Mouse (Mus musculus) intestine, embryonic 16.5 days (tissue): Measurements from ENCODE around the gene Rasl10a. TPM values are rescaled to one million over a fixed set of nuclear protein-coding genes. Genes with fewer than 3 reads are reported as not detected.
A peak's percentile ranks its signal among the peaks of the same experiment; 100 is the strongest.
"Not testable (repeated sequence)": the region's sequence is repeated elsewhere in the genome, so short reads cannot be mapped to it uniquely, and the experiment has no call there.

Experiments
- ATAC-seq: fragments of 200-750 bp; cut with Nextera tagmentation; 2 replicates; pipeline ENCODE4 v1.8.0; 2017; ENCODE audit warnings: moderate TSS enrichment, moderate library complexity
- H3K27ac ChIP-seq: fragments of 300-500 bp; sonication (generic); 2 replicates; pipeline ENCODE4 v1.5.1; 2014; ENCODE audit warnings: mild to moderate bottlenecking, low read length
- H3K27me3 ChIP-seq: fragments of 300-500 bp; sonication (generic); replicated peaks from 2 replicates; pipeline ENCODE4 v1.6.1; 2014; ENCODE audit warnings: low read length, control low read depth, mixed read lengths; ENCODE audit not compliant: control insufficient read depth, insufficient read depth
- H3K36me3 ChIP-seq: fragments of 300-500 bp; sonication (generic); 2 replicates; pipeline ENCODE4 v1.6.1; 2014; ENCODE audit warnings: low read length, control low read depth; ENCODE audit not compliant: control insufficient read depth, insufficient read depth
- H3K4me1 ChIP-seq: fragments of 300-500 bp; sonication (generic); 2 replicates; pipeline ENCODE4 v1.6.1; 2014; ENCODE audit warnings: low read length, control low read depth, mixed read lengths; ENCODE audit not compliant: control insufficient read depth, insufficient read depth
- H3K4me2 ChIP-seq: fragments of 300-500 bp; sonication (generic); 2 replicates; pipeline ENCODE4 v1.6.1; 2014; ENCODE audit warnings: low read depth, low read length, control low read depth
- H3K4me3 ChIP-seq: fragments of 300-500 bp; sonication (generic); 2 replicates; pipeline ENCODE4 v1.5.1; 2014; ENCODE audit warnings: mild to moderate bottlenecking, low read length
- H3K9ac ChIP-seq: fragments of 300-500 bp; sonication (generic); 2 replicates; pipeline ENCODE4 v1.6.1; 2014; ENCODE audit warnings: low read depth, low read length
- H3K9me3 ChIP-seq: fragments of 300-500 bp; sonication (generic); 2 replicates; pipeline ENCODE4 v1.6.1; 2016; ENCODE audit warnings: low read length, control low read depth; ENCODE audit not compliant: control insufficient read depth
- WGBS: fragments of 180-500 bp; shearing (Covaris S2); extraction: QIAGEN DNeasy Blood & Tissue Kit; methylation state at CpG from one replicate; pipeline ENCODE4 v1.1.7; 2014; 5-methylcytosine and 5-hydroxymethylcytosine counted together
- polyA plus RNA-seq: library from polyadenylated mRNA; unstranded; fragments of >200 nt; fragmentation: Nextera tagmentation; extraction: Ambion mirVana; gene quantifications from 2 replicates; pipeline ENCODE4 v1.2.1, GENCODE M21; 2015

Gene Rasl10a
- polyA plus RNA-seq, 1 experiment from 2014 or later, result 0.71 TPM

DNA sequence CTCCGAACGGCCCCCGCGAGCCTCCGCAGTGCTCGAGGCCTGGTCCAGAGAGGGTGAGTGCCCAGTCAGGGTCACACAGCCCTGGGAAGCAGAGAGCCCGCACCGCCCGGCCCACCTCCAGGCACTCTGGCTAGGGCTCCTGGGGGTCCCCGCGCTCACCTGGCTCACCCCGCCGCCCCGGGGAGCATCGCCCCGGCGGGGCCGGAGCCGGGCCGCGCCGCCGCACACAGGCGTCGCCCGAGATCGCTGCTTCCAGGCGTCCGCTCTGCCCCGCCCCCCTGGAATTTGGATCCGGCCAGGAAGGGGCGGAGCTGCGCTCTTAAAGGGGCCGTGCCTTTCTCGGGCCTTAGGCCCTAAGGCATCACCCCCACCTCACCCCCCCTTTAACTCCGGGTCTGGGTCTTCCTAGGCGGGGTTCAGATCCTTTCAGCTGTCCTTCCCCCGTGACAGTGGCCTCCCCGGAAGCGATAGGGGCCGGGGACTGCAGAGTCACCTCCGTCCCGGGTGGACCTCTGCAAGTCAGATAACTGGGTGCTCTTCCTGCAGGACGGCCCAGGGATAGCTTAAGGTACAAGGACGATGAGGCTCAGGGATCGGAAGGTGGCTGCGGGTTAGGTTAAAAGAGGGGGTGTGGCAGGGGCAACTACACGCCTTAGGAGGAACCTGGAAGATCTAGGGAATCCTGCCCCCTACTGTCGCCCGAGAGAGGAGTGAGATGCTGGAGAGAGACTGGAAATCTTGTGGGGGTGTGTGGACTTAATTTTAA, 7.3 kb downstream of the Rasl10a start, which contains the start of gene Gas2l1:
Gene Gas2l1, minus strand, starts transcription at position 272 of the 766 bp plus-strand sequence.
- H3K9ac ChIP-seq, result peak within 1 kb of the TSS; percentile 85
- peak within 1 kb of the TSS; percentile 81 for H3K4me2 ChIP-seq
- H3K9me3 ChIP-seq, result no peaks in the 10 kb centered on the region
- peaks cover 34% of the 10 kb centered on the region for H3K4me1 ChIP-seq
- ATAC-seq, result peak; percentile 85
- 0% methylated on average over 44 of the region's 50 CpGs for WGBS
- peaks cover 13% of the 10 kb centered on the region; the same call in 1 of the 2 replicates for H3K27me3 ChIP-seq
- peaks cover 8% of the 10 kb centered on the region for H3K36me3 ChIP-seq
- H3K27ac ChIP-seq, result peak within 1 kb of the TSS; percentile 72
- H3K4me3 ChIP-seq, result peak within 1 kb of the TSS; percentile 67

DNA sequence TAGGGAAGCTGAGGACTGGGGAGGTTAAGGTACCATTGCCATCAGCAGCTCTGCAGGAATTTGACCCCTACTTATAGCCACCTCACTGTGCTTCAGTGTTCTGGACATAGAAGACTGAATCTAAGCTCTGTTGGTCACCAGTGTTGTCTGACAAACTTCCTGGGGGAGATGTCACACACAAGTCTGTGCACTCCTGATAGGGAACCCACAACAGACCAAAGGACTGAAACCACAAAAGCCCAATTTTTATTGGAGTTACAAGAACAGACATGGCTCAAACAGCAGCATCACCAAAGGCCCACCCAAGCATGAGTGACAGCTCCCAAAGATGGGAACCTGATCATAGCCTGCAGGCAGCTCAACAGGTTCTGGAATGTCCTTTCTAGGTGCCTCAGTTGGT, 9.1 kb downstream of the Rasl10a start:
- H3K27ac ChIP-seq, result no peak overlapping the region
- no peaks in the 10 kb centered on the region for H3K27me3 ChIP-seq
- no peak overlapping the region for H3K9ac ChIP-seq
- no peak overlapping the region for H3K4me2 ChIP-seq
- peaks cover 24% of the 10 kb centered on the region for H3K4me1 ChIP-seq
- peaks cover 20% of the 10 kb centered on the region for H3K36me3 ChIP-seq
- no peak for ATAC-seq
- H3K4me3 ChIP-seq, result no peak overlapping the region
- H3K9me3 ChIP-seq, result no peaks in the 10 kb centered on the region

DNA sequence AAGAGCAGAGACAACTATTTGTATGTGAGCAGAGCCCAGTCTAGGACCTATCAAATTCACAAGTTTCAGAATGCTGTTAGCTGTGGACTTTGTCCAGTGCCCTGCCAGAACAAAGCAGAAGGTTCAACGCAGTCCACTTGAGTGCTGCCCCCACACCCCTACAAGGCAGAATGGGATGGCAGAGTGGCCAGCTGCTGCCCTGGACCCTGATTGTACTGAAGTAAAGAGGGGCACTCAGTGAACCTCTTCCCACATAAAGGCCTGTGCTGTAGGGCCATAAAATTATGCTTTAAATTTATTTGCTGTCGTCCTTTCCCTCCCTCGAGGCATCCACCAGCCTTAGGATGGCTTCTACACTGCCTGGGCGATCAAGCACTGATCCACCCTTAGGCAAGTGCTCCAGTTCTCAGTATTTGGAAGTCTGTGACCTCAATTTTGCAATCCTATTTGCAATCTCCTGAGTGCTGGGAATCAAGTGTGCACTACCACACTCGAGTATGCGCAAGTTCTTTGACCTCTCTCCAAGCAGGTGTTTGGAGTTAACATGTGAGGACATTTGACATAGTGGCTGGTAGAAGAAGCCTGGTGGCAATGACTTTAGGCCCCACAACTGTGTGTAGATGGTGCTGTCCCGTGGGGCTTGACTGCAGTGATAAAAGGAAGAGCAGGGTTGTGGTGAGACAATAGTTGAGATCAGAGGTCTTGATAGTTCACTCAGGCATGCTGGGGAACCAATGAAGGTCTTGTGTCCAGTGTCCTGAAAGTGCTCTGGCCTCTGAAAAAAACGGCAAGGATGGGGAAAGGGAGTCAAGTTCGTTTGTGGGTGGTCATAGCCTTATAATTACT, 10.4 kb downstream of the Rasl10a start:
- no peak overlapping the region for H3K27ac ChIP-seq
- no peaks in the 10 kb centered on the region for H3K9me3 ChIP-seq
- no peak overlapping the region for H3K4me3 ChIP-seq
- no peak for ATAC-seq
- H3K4me1 ChIP-seq, result peaks cover 12% of the 10 kb centered on the region; the same call in 1 of the 2 replicates
- WGBS, result 80% methylated on average over 9 of the region's 9 CpGs
- no peaks in the 10 kb centered on the region for H3K27me3 ChIP-seq
- H3K4me2 ChIP-seq, result no peak overlapping the region
- peaks cover 31% of the 10 kb centered on the region for H3K36me3 ChIP-seq
- H3K9ac ChIP-seq, result no peak overlapping the region

DNA sequence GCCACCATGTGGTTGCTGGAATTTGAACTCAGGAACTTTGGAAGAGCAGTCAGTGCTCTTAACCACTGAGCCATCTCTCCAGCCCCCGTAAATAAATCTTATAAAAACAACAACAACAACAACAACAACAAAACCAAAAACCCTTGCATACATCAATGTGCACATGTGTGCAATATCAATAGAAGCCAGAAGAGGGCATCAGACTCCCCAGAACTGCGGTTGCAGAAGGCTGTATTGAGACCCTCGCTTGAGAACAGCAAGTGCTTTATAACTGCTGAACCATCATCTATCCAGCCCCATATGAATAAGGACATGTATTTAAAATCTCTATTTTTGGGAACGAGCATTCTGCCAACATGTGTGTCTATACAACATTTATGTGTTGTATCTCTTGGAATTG, 17.0 kb downstream of the Rasl10a start:
- no peaks in the 10 kb centered on the region for H3K9me3 ChIP-seq
- H3K4me2 ChIP-seq, result no peak overlapping the region
- H3K36me3 ChIP-seq, result peaks cover 29% of the 10 kb centered on the region
- H3K4me1 ChIP-seq, result no peaks in the 10 kb centered on the region
- no peak overlapping the region for H3K27ac ChIP-seq
- no peak overlapping the region for H3K4me3 ChIP-seq
- 72% methylated on average over 4 of the region's 4 CpGs for WGBS
- no peak for ATAC-seq
- H3K9ac ChIP-seq, result no peak overlapping the region
- H3K27me3 ChIP-seq, result no peaks in the 10 kb centered on the region

DNA sequence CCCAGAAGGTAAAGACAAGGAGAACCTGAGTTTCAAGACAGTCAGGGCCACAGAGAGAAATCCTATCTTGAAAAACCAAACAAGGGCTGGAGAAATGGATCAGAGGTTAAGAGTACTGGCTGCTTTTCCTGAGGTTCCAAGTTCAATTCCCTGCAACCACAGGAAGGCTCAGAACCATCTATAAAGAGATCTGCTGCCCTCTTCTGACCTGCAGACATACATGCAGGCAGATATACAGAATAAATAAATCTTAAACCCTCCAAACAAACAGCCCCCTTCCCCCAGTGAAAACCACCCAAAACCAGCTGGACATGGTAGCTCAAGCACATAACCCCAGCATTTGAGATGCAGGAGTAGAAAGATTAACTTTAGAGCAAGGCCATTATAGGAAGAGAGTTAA, 17.8 kb downstream of the Rasl10a start:
- Histone ChIP-seq H3K27ac (no peak overlapping the region), H3K9ac (no peak overlapping the region), H3K4me2 (no peak overlapping the region), H3K36me3 (peaks cover 28% of the 10 kb centered on the region), H3K9me3 (no peaks in the 10 kb centered on the region), H3K4me1 (no peaks in the 10 kb centered on the region), H3K4me3 (no peak overlapping the region), H3K27me3 (no peaks in the 10 kb centered on the region)
- ATAC-seq, result no peak

DNA sequence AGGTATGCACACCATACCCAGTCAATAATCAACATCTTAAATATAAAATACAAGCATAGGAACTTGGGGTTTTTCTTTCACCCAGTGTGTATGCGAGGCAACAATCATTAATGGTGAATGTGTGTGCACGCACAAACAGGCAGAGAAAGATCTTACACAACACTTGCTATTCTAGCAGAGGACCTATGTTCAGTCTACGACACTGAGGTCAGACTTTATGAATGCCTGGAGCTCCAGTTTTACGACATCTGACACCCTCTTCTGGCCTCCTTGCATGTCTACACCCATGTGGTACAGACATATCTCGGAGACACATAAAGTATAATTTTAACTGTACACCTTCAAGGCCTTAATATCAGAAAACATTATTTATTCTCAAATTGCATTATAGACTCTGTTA, 18.9 kb downstream of the Rasl10a start:
- H3K27ac ChIP-seq, H3K9ac ChIP-seq, H3K4me3 ChIP-seq, H3K4me2 ChIP-seq, H3K27me3 ChIP-seq, H3K4me1 ChIP-seq, H3K9me3 ChIP-seq: not testable (repeated sequence)
- WGBS, result 74% methylated on average over 4 of the region's 5 CpGs
- ATAC-seq, result peak; percentile 43
- H3K36me3 ChIP-seq, result peaks cover 22% of the 10 kb centered on the region

DNA sequence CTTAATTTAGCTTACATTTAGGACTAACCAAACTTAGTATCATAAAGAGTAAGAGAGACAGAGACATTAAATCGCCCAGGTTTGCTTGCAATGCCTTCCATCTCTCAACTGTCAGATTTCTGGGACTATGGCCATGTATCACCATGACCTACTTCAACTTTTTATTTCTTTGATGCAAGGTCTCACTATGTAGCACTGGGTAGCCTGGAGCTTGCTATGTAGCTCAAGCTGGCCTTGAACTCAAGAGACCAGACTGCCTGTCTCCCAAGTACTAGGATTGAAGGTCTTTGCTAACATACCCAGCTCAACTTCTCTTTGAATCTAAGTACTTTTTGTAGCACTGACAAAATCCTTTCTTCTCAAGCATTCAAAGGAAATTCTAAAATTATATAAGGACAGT, 31.2 kb downstream of the Rasl10a start:
- H3K27me3 ChIP-seq, result no peaks in the 10 kb centered on the region
- H3K4me3 ChIP-seq, result no peak overlapping the region
- peaks cover 22% of the 10 kb centered on the region for H3K36me3 ChIP-seq
- ATAC-seq, result no peak
- no peak overlapping the region for H3K9ac ChIP-seq
- no peaks in the 10 kb centered on the region for H3K9me3 ChIP-seq
- H3K27ac ChIP-seq, result no peak overlapping the region
- no peak overlapping the region for H3K4me2 ChIP-seq
- peaks cover 5% of the 10 kb centered on the region; the same call in 1 of the 2 replicates for H3K4me1 ChIP-seq
- WGBS, result 97% methylated on average over 1 of the region's 1 CpGs

DNA sequence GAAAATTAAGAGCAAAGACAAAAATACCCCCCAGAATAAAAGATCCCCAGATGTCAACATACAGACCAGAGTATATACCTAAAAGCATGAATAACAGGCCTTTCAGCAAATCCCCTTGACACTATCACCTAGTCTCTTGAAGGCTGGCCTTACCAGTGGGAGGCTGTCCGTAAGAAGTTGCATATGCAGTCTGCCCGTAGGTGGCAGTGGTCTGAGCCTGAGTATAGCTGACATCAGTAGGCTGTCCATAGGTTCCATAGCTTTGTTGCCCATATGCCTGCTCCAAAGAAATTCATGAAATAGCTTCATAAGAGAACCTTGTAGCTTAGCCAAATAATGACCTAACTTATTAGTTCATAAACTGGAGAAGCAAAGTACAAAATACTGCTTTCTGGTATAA, 33.8 kb downstream of the Rasl10a start:
- 46% methylated on average over 2 of the region's 2 CpGs for WGBS
- no peak overlapping the region for H3K27ac ChIP-seq
- peaks cover 16% of the 10 kb centered on the region for H3K4me1 ChIP-seq
- no peak overlapping the region for H3K4me3 ChIP-seq
- H3K4me2 ChIP-seq, result no peak overlapping the region
- ATAC-seq, result 0 out of 2 replicates have a peak, but pooled peaks have one; percentile 38
- H3K9me3 ChIP-seq, result no peaks in the 10 kb centered on the region
- no peaks in the 10 kb centered on the region for H3K27me3 ChIP-seq
- no peak overlapping the region for H3K9ac ChIP-seq
- H3K36me3 ChIP-seq, result peaks cover 13% of the 10 kb centered on the region

DNA sequence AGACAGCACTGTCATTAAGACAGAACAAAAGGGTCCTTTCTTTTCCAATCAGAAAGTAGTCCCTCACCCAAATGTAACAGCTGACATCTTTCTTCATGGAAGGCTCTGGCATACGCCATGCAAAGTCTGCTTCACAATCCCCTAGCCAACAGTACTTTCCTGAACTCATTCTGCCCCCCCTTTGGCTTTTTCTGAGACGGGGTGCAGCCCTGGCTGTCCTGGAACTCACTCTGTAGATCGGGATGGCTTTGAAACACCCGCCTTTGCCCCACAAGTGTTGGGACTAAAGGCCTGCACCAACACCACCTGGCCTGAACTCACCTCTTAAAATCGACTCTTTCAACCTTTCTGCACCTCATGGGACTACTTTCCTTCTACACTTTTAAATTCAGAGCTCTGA, 37.9 kb downstream of the Rasl10a start:
- Histone ChIP-seq H3K4me2 (no peak overlapping the region), H3K27me3 (no peaks in the 10 kb centered on the region), H3K4me3 (no peak overlapping the region), H3K9me3 (no peaks in the 10 kb centered on the region), H3K9ac (no peak overlapping the region), H3K4me1 (peaks cover 28% of the 10 kb centered on the region), H3K36me3 (peaks cover 3% of the 10 kb centered on the region; the same call in 1 of the 2 replicates), H3K27ac (no peak overlapping the region)
- 63% methylated on average over 5 of the region's 5 CpGs for WGBS
- no peak for ATAC-seq
